Mouse (Mus musculus) layer of hippocampus, adult 2 months (tissue): ENCODE measurements around the gene Sac3d1. TPM values are rescaled to one million over a fixed set of nuclear protein-coding genes. Genes with fewer than 3 reads are reported as not detected.
"Not testable (repeated sequence)": the region's sequence is repeated elsewhere in the genome, so short reads cannot be mapped to it uniquely, and the experiment has no call there.

ENCODE experiments used
- DNase-seq, 2 experiments: peaks; one replicate each; pipeline ENCODE4 v3.0.0; 2022; ENCODE audit warnings: low spot score in 2 of 2
- H3K27ac ChIP-seq: fragments of 200-600 bp; 2 replicates; pipeline ENCODE4 v1.8.1; 2022
- H3K4me3 ChIP-seq: fragments of 200-600 bp; 2 replicates; pipeline ENCODE4 v1.8.1; 2022; ENCODE audit warnings: mild to moderate bottlenecking
- CTCF ChIP-seq: fragments of 200-600 bp; conservative IDR thresholded peaks from 2 replicates; pipeline ENCODE4 v1.8.1; 2022; ENCODE audit warnings: antibody characterized with exemption, mild to moderate bottlenecking, moderate library complexity
- total RNA-seq, 2 experiments: library from RNA; stranded (reverse); gene quantifications; 2 replicates each; pipeline ENCODE4 v1.2.3; 2021

Sac3d1 gene
- total RNA-seq, 2 experiments from 2014 or later = 14.0 to 15.0 TPM

- DNase-seq = no peak
- H3K27ac ChIP-seq = peak overlapping the region; percentile 74
- H3K4me3 ChIP-seq = no peak overlapping the region
- no peak for TF ChIP-seq CTCF
Observed at GRCm38 (mm10) chr19:6132171-6132827, 13.8 kb upstream of the Sac3d1 start.

- DNase-seq, H3K27ac ChIP-seq, H3K4me3 ChIP-seq: not testable (repeated sequence)
Observed at GRCm38 (mm10) chr19:6130414-6131128, 12.1 kb upstream of the Sac3d1 start.

- DNase-seq = peak; percentile 92 to 95
- Histone ChIP-seq H3K27ac (peak within 1 kb of the TSS; percentile 95), H3K4me3 (peak within 1 kb of the TSS; percentile 91)
- TF ChIP-seq CTCF = no peak
Observed at GRCm38 (mm10) chr19:6127760-6128341, 9.4 kb upstream of the Sac3d1 start, which contains the start of gene Snx15. Gene Snx15, minus strand, starts transcription at chr19:6128304.

- DNase-seq = no peak
- no peak for TF ChIP-seq CTCF
- Histone ChIP-seq H3K27ac (peak overlapping the region; percentile 95), H3K4me3 (peak overlapping the region; percentile 91)
Observed at GRCm38 (mm10) chr19:6126789-6127580, 8.5 kb upstream of the Sac3d1 start.

GRCm38 (mm10) chr19:6126289-6126688, 7.8 kb upstream of the Sac3d1 start:
- Histone ChIP-seq H3K4me3 (no peak overlapping the region), H3K27ac (no peak overlapping the region)
- peak in 1 of 2 experiments; percentile 56 for DNase-seq

GRCm38 (mm10) chr19:6124898-6125297, 6.4 kb upstream of the Sac3d1 start:
- no peak for DNase-seq
- no peak for TF ChIP-seq CTCF
- H3K4me3 ChIP-seq = no peak overlapping the region
- H3K27ac ChIP-seq = no peak overlapping the region

More at GRCm38 (mm10) chr19:6126289-6126688, 7.8 kb upstream of the Sac3d1 start:
- peak; percentile 86 for TF ChIP-seq CTCF

- no peak for DNase-seq
- Histone ChIP-seq H3K4me3 (no peak overlapping the region), H3K27ac (no peak overlapping the region)
- no peak for TF ChIP-seq CTCF
Observed at GRCm38 (mm10) chr19:6123330-6123729, 4.9 kb upstream of the Sac3d1 start.

GRCm38 (mm10) chr19:6121761-6122160, 3.3 kb upstream of the Sac3d1 start:
- Histone ChIP-seq H3K27ac (no peak overlapping the region), H3K4me3 (no peak overlapping the region)
- DNase-seq = no peak
- TF ChIP-seq CTCF = no peak

- no peak for DNase-seq
- H3K4me3 ChIP-seq = peak overlapping the region; percentile 80
- H3K27ac ChIP-seq = peak overlapping the region; percentile 95
- no peak for TF ChIP-seq CTCF
Observed at GRCm38 (mm10) chr19:6118677-6119185, 281 bp upstream of the Sac3d1 start.

- peak overlapping the region; percentile 95 for H3K27ac ChIP-seq
- H3K4me3 ChIP-seq = peak overlapping the region; percentile 80
- DNase-seq = no peak
- no peak for TF ChIP-seq CTCF
Observed at GRCm38 (mm10) chr19:6117346-6117985, 984 bp downstream of the Sac3d1 start.

- no peak overlapping the region for H3K27ac ChIP-seq
- DNase-seq = no peak
- H3K4me3 ChIP-seq = no peak overlapping the region
- no peak for TF ChIP-seq CTCF
Observed at GRCm38 (mm10) chr19:6116113-6116850, 2.2 kb downstream of the Sac3d1 start.

GRCm38 (mm10) chr19:6113116-6113515, 5.3 kb downstream of the Sac3d1 start:
- no peak overlapping the region for H3K27ac ChIP-seq
- no peak overlapping the region for H3K4me3 ChIP-seq
- TF ChIP-seq CTCF = no peak
- DNase-seq = no peak
